Mouse (Mus musculus) thymus, adult 18-20 months (tissue): ENCODE measurements around the gene Akr1b7.

ENCODE experiments used
- DNase-seq, 2 experiments: peaks; one replicate each; pipeline ENCODE4 v3.0.0; 2022; ENCODE audit warnings: mixed read lengths in 2 of 2

Gene Akr1b7

DNA sequence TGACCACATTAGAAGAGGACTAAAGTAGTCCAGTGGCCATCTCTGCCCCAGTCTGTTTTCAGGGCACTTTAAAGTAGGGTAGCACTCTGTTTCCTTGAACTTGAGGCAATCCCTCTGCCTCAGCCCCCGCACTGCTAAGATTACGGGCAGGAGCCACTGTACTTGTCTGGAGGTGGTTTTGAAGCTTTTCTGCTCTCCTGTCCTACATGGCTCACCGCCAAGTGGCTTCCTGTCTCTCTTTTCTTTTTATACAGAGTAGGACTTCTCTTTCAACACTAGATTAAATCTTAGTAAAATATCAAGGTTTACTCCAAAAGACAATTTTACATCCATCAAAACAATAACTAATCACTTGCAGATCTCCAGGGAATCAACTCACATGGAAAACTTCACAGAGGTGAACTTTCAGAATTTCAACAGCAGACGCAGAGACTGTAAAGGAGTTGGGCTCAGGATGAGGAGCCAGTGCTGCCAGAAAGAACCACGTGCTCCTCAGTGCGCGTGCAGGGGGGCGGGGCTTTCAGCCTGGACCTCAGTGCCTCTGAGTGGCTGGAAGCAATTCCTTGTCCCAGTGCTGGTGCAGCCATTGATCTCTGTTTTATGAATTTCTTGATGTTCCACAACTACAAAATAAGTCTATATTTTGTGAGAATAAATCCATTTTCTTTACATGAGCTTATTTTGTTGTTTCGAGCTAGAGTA lies 29.6 kb downstream of the Akr1b7 start:
- peak in 1 of 2 experiments; percentile 10 for DNase-seq

DNA sequence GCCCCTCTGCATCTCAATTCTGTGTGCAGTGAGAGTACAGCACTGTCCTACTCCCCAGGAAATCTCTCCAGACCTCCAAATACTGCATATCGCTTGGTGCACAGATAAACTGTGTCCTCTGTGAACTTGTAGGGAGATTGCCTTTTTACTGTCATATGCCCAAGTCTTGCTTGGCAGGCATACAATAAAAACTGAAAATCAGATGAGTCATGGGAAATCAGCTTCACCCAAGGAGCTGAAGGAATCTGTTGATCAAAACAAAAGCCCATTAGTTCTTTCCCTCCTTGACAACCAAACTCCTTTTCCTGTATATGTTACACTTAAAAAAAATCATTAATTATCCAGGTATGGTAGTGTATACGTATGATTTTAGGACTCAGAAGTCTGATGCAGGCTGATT lies 31.7 kb downstream of the Akr1b7 start:
- no peak for DNase-seq

DNA sequence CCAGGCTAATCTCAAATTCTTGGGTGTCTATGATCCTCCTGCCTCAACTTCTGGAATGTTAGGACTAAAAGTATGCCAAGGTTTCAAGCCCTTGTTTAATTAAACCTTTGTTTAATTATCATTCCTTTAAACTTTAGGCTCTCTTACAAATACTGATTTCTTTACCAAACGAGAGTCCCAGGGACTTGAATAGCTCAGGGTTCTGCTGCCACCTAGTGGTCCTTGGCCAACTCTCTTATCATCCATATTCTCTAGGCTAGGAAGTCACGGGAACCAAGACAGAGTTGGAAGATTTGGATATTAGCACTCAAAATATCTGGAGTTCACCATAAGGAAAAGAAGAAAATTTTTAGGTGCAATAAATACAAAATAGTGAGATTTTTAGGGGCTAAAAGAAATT lies 35.8 kb downstream of the Akr1b7 start:
- peak; percentile 10 to 32 for DNase-seq

DNA sequence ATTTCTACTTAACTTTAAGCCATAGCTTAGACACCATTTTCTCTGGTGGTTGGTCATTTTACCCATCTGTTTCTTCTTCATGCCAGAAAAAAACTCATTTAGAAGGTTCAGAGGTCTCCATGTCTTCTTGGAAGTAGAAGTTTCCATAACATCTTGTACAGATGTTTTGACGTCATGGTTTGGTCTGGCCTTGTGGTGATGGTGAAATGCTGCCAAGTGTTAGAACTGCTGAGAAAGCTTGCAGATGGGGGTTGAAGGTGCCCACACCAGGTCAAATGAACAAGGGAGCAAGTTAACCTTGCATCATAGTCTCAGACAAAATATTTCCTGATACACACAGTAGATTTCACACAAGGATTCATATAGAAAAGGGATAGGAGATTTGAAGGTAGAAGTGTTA lies 36.6 kb downstream of the Akr1b7 start:
- no peak for DNase-seq

DNA sequence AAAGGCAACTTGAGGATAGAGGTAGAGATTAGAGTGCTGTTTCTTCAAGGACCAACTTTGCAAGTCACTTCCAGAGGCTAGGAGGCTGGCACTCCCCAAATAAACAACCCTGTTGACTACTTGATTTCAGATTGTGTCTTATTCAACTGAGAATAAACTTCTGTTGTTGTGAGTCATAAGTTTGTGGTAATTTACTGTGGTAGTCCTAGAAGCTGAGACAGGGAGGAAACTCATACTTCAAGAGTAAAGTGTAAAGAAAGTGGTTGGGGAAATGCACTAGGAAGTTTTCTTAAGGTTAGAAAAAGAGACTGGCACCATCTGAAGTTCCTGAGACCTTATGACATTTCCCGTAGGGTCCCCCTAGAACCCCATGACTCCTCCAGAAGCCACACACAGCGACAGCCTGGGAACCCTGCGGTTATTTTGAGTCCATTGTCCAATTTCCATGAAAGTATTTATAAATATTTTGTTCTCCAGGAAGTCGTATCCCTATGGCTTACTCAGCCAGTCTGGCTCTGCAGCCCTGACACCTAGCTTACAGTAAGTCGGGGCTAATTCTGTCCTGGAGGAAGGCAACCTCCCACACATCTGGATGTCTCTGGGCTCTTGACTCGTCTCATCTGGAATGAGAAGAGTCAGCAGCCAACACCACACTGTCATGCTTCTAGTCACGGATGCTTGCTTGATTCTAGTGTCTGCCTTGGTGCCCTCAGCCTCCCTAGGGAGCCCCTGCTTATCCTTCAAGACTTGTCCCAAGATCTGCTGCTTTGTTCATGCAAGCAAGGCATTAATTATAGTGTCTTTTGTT lies 41.0 kb downstream of the Akr1b7 start:
- DNase-seq, result no peak

DNA sequence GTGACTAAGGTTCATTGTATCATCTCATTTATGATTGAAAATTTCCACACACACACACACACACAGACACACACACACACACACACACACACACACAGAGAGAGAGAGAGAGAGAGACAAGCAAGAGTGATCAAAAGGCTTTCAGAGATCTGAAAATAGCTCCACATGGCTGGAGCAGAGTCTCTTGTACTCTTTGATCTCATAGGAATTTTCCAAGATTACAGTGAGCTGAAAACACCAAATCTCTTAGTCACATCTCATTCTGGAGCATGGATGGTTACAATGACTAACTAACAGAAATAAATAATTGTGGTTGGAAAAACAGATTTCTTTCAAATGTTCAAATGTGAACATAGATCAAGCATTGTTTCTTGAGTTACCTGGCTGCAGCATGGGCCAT lies 47.3 kb downstream of the Akr1b7 start:
- no peak for DNase-seq

DNA sequence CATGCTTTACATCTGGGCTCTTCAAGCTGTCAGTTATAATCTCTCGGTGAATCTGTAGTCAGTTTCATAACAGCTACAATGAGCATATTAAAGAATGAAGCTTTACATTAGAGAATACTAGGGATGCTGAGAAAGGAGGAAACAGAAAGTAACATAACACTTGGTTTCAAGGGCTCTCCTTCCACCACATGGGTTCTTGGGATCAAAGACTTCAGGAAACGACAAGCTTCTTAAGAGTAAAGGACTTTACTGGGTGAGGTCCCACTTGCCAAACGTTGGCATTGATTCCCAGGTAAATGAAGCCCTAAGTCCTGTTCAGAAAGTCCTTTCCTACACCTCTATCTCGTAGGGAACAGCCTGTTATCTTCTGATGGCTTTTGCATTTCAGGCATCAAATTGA lies 48.5 kb downstream of the Akr1b7 start:
- DNase-seq, result no peak

DNA sequence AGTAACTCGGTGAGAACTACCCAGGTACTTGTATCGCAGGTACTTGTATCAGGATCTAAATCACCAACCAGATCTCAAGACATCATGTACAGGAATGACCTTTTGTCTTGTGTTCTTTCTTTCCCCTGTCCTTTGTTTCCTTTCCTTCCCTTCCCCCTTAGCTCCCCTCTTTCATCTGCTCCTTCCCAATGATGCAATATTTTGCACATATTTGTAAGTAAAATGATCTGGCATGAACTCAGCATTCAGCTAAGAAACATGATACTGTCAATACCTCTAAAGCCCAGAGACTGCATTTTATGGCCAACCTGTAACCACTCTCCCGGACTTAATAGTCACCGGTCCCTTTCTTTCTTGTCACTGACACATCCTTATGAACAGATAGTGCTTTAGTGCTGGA lies 51.4 kb downstream of the Akr1b7 start:
- DNase-seq, result no peak

DNA sequence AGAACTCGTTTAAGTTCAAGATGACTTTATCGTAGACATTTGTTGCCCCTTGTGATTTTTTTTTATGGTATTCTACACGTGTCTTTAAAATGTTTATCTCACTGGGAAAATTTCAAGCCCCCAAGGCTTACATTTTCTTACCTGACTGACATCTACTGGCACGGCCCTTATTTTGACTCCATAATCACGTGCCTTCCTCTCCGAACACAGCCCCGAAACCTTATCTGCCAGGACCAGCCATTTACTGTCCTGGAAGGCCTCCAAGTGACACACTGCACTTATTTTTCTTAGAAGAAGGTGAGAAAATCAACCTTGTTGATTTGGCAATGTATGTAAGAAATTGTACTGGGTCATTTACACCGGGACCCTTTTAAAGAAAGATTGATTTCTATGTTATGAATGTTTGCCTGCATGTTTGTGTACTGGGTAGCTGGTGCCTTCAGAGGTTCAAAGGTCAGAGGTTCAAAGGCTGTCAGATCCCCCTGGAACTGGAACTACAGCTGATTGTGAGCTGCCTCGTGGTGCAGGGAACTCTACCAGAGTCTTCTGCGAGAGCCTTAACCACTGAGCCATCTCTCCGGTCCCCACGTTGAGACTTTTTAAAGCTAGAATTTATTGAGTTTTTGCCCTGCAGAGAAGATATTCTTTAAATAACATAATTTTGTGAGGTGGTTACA lies 59.4 kb downstream of the Akr1b7 start:
- DNase-seq, result no peak
